Mouse (Mus musculus): ENCODE data around the gene C130074G19Rik.

- TF ChIP-seq EP300 (IDR thresholded peaks at IDR 0.05; ENCODE audit: low read depth in 1 of 2, low read length in 2 of 2) = no peak
- TF ChIP-seq POLR2A (IDR thresholded peaks at IDR 0.05; ENCODE audit: control insufficient read depth in 1 of 2, insufficient read depth in 1 of 2, low read depth in 1 of 2, low read length in 2 of 2, poor library complexity in 1 of 2) = no peak
- no peak for TF ChIP-seq USF1 (IDR thresholded peaks at IDR 0.05; ENCODE audit: low read depth, low read length)
- no peak for TF ChIP-seq MAFK (IDR thresholded peaks at IDR 0.05; ENCODE audit: borderline replicate concordance, low read depth, low read length)
- no peak for TF ChIP-seq MXI1 (IDR thresholded peaks at IDR 0.05; ENCODE audit: low read depth, low read length)
Observed at GRCm38 (mm10) chr1:184853339-184853738, 29.7 kb downstream of the C130074G19Rik start.

Data from MEL (cell line).